In genomic region chr2:121294753-121295607, GRCm38 (mm10) we compare ENCODE assay signal across 9 mouse cellular contexts. TPM values are rescaled to one million over a fixed set of nuclear protein-coding genes. Genes with fewer than 3 reads are reported as not detected.
DNase-seq lines count a peak whose midpoint lies in the region; ATAC-seq lines count a peak whose summit lies in the region.
"Had no signal": no experiment of that assay in that cellular context is flagged by ENCODE, and none has a peak within 500 bp of the region (broad histone marks: within the 10 kb centered on the region; RNA-seq: fewer than 3 reads in every experiment).

No protein-coding gene starts in this region.

- DNase-seq in kidney, adult 9 months = no peak
- DNase-seq in brain, embryonic 18.5 days (ENCODE audit: low read depth, low spot score) = peak; percentile 32
- DNase-seq in forebrain, embryonic 11.5 days (ENCODE audit: low spot score) = peak; percentile 78
- DNase-seq in heart, postnatal 14 days = peak; percentile 60
- peak; percentile 77 to 88 for DNase-seq in left cerebral cortex, postnatal 10 days (ENCODE audit: extremely low spot score in 1 of 2, low spot score in 2 of 2)
- DNase-seq in midbrain, embryonic 14.5 days = peak; percentile 85

- H3K27me3 ChIP-seq in kidney, embryonic 14.5 days (ENCODE audit: control insufficient read depth, insufficient read depth, low read length) = peaks cover 19% of the 10 kb centered on the region
- peaks cover 2% of the 10 kb centered on the region; the same call in 1 of the 2 replicates for H3K27me3 ChIP-seq in forebrain, embryonic 11.5 days (ENCODE audit: control insufficient read depth, insufficient read depth, low read length)
- H3K27me3 ChIP-seq in midbrain, embryonic 14.5 days (ENCODE audit: control insufficient read depth, insufficient read depth, low read length) = no peaks in the 10 kb centered on the region
- H3K27me3 ChIP-seq: Patski had no signal

- intact Hi-C loops in heart, postnatal 14 days (cut with DNase I) = no loop called here
- intact Hi-C loops in left cerebral cortex, postnatal 10 days (cut with DNase I) = loop anchor here (5.0 kb wide), 1 partner anchor 98 kb away; no protein-coding TSS in a partner anchor

- 0 out of 2 replicates have a peak, but pooled peaks cover 5% of the 10 kb centered on the region for H3K36me3 ChIP-seq in kidney, embryonic 14.5 days (ENCODE audit: control insufficient read depth, insufficient read depth, low read length)
- H3K36me3 ChIP-seq in forebrain, embryonic 11.5 days (ENCODE audit: control insufficient read depth, insufficient read depth, low read length) = no peaks in the 10 kb centered on the region
- H3K36me3 ChIP-seq in midbrain, embryonic 14.5 days (ENCODE audit: control insufficient read depth, insufficient read depth, low read length) = peaks cover 12% of the 10 kb centered on the region

- WGBS in kidney, embryonic 14.5 days = 3% methylated on average over 18 of the region's 18 CpGs
- WGBS in forebrain, embryonic 11.5 days = 2% methylated on average over 18 of the region's 18 CpGs
- WGBS in midbrain, embryonic 14.5 days = under 1% methylated on average over 18 of the region's 18 CpGs

- peaks cover 31% of the 10 kb centered on the region for H3K4me1 ChIP-seq in kidney, embryonic 14.5 days (ENCODE audit: control insufficient read depth, insufficient read depth, low read length)
- peaks cover 41% of the 10 kb centered on the region for H3K4me1 ChIP-seq in forebrain, embryonic 11.5 days (replicated peaks; ENCODE audit: control insufficient read depth, insufficient read depth, low read length)
- peaks cover 41% of the 10 kb centered on the region for H3K4me1 ChIP-seq in midbrain, embryonic 14.5 days (ENCODE audit: control insufficient read depth, insufficient read depth, low read length)

- H3K9me3 ChIP-seq in kidney, embryonic 14.5 days (ENCODE audit: control insufficient read depth, low read length) = no peaks in the 10 kb centered on the region
- H3K9me3 ChIP-seq in forebrain, embryonic 11.5 days (ENCODE audit: control insufficient read depth, low read length) = no peaks in the 10 kb centered on the region
- no peaks in the 10 kb centered on the region for H3K9me3 ChIP-seq in midbrain, embryonic 14.5 days (ENCODE audit: control insufficient read depth, low read length)

- peak overlapping the region; percentile 64 for H3K4me2 ChIP-seq in kidney, embryonic 14.5 days (replicated peaks; ENCODE audit: low read depth, low read length)
- peak overlapping the region; percentile 62 for H3K4me2 ChIP-seq in forebrain, embryonic 11.5 days (ENCODE audit: low read depth, low read length, severe bottlenecking)
- H3K4me2 ChIP-seq in midbrain, embryonic 14.5 days (ENCODE audit: low read length) = peak overlapping the region; percentile 89

- peak overlapping the region; percentile 51 for H3K9ac ChIP-seq in kidney, embryonic 14.5 days (ENCODE audit: low read depth, low read length)
- peak overlapping the region; percentile 50 for H3K9ac ChIP-seq in forebrain, embryonic 11.5 days (ENCODE audit: low read length)
- peak overlapping the region; percentile 38 for H3K9ac ChIP-seq in midbrain, embryonic 14.5 days (replicated peaks; ENCODE audit: low read length)

- H3K4me3 ChIP-seq in kidney, embryonic 14.5 days (ENCODE audit: low read length) = peak overlapping the region; percentile 46
- H3K4me3 ChIP-seq in forebrain, embryonic 11.5 days (ENCODE audit: low read depth, low read length) = peak overlapping the region; percentile 39
- H3K4me3 ChIP-seq in midbrain, embryonic 14.5 days (replicated peaks; ENCODE audit: low read depth, low read length) = peak overlapping the region; percentile 55

- peak; percentile 75 for ATAC-seq in kidney, embryonic 14.5 days (ENCODE audit: low FRiP score, low TSS enrichment)
- peak; percentile 74 for ATAC-seq in forebrain, embryonic 11.5 days (replicated peaks; ENCODE audit: low FRiP score)
- ATAC-seq in midbrain, embryonic 14.5 days (ENCODE audit: low FRiP score, low TSS enrichment) = peak; percentile 79
- no peak for ATAC-seq in CD4-positive, CD25-positive, alpha-beta regulatory T cell, adult 4 months
- ATAC-seq: Patski had no signal

- H3K27ac ChIP-seq in kidney, embryonic 14.5 days (ENCODE audit: low read depth, low read length) = peak overlapping the region; percentile 53; the same call in 1 of the 2 replicates
- H3K27ac ChIP-seq in forebrain, embryonic 11.5 days (ENCODE audit: low read depth, low read length) = peak overlapping the region; percentile 72
- peak overlapping the region; percentile 79 for H3K27ac ChIP-seq in midbrain, embryonic 14.5 days (replicated peaks; ENCODE audit: low read depth, low read length)

RNA-seq across cellular contexts. Expression of gene Map1a, which starts 5.6 kb away (rescaled TPM):
- polyA plus RNA-seq in kidney, embryonic 14.5 days (2014; fragmentation: Nextera tagmentation; extraction: Ambion mirVana) = 5.8 and 7.0 TPM in 2 replicates
- 16.2 and 18.1 TPM in 2 replicates for polyA plus RNA-seq in forebrain, embryonic 11.5 days (2014; fragmentation: Nextera tagmentation; extraction: Ambion mirVana)
- total RNA-seq in heart, postnatal 14 days (2021) = 1 to 10 TPM; 7.6 to 8.7 TPM
- total RNA-seq in left cerebral cortex, postnatal 10 days (2021) = 100 to 1,000 TPM; 391 to 400 TPM
- 19.6 and 25.7 TPM in 2 replicates for polyA plus RNA-seq in midbrain, embryonic 14.5 days (2014; fragmentation: Nextera tagmentation; extraction: Ambion mirVana)
- under 1 TPM; 0.03 to 0.09 TPM for polyA plus RNA-seq in CD4-positive, CD25-positive, alpha-beta regulatory T cell, adult 4 months (2017; shearing (Covaris generic))

RNA-seq across cellular contexts. Expression of gene Trp53bp1, which starts 23.8 kb away (rescaled TPM):
- polyA plus RNA-seq in kidney, embryonic 14.5 days (2014; fragmentation: Nextera tagmentation; extraction: Ambion mirVana) = 55.0 and 91.9 TPM in 2 replicates
- 152 and 169 TPM in 2 replicates for polyA plus RNA-seq in forebrain, embryonic 11.5 days (2014; fragmentation: Nextera tagmentation; extraction: Ambion mirVana)
- total RNA-seq in heart, postnatal 14 days (2021) = 10 to 100 TPM; 32.5 to 41.3 TPM
- total RNA-seq in left cerebral cortex, postnatal 10 days (2021) = 100 to 1,000 TPM; 173 to 183 TPM
- 146 and 193 TPM in 2 replicates for polyA plus RNA-seq in midbrain, embryonic 14.5 days (2014; fragmentation: Nextera tagmentation; extraction: Ambion mirVana)
- polyA plus RNA-seq in CD4-positive, CD25-positive, alpha-beta regulatory T cell, adult 4 months (2017; shearing (Covaris generic)) = 10 to 100 TPM; 31.6 to 38.7 TPM
